Mouse (Mus musculus) midbrain, embryonic 10.5 days (tissue): Measurements from ENCODE around the gene Gpld1. TPM values are rescaled to one million over a fixed set of nuclear protein-coding genes. Genes with fewer than 3 reads are reported as not detected.

Experiments used
- DNase-seq: peaks from one replicate; pipeline ENCODE4 v3.0.0-alpha.2; 2017; ENCODE audit warnings: low spot score
- H3K27ac ChIP-seq: fragments of 300-500 bp; sonication (generic); replicated peaks from 2 replicates; pipeline ENCODE4 v1.5.1; 2016; ENCODE audit warnings: mild to moderate bottlenecking
- H3K27me3 ChIP-seq: fragments of 300-500 bp; sonication (generic); 2 replicates; pipeline ENCODE4 v1.6.1; 2016; ENCODE audit warnings: low read depth, mild to moderate bottlenecking; ENCODE audit not compliant: poor library complexity, severe bottlenecking
- H3K36me3 ChIP-seq: fragments of 300-500 bp; sonication (generic); 2 replicates; pipeline ENCODE4 v1.6.1; 2016; ENCODE audit warnings: mild to moderate bottlenecking, moderate library complexity
- H3K4me1 ChIP-seq: fragments of 300-500 bp; sonication (generic); 2 replicates; pipeline ENCODE4 v1.6.1; 2016
- H3K4me3 ChIP-seq: fragments of 300-500 bp; sonication (generic); 2 replicates; pipeline ENCODE4 v1.5.1; 2016; ENCODE audit warnings: mild to moderate bottlenecking, moderate library complexity
- H3K9me3 ChIP-seq: fragments of 300-500 bp; sonication (generic); replicated peaks from 2 replicates; pipeline ENCODE4 v1.6.1; 2016; ENCODE audit warnings: mild to moderate bottlenecking
- WGBS: fragments of 180-500 bp; shearing (Covaris S2); methylation state at CpG from one replicate; pipeline ENCODE4 v1.1.7; 2016; 5-methylcytosine and 5-hydroxymethylcytosine counted together
- polyA plus RNA-seq: library from polyadenylated mRNA; unstranded; fragments of >200 nt; fragmentation: Nextera tagmentation; extraction: Ambion mirVana; gene quantifications from 2 replicates; pipeline ENCODE4 v1.2.1, GENCODE M21; 2016

Gpld1 gene
- polyA plus RNA-seq, 1 experiment from 2014 or later = 0.21 TPM

GRCm38 (mm10) chr13:24930591-24930990 lies 12.4 kb upstream of the Gpld1 start:
- no peaks in the 10 kb centered on the region for H3K9me3 ChIP-seq
- DNase-seq = no peak
- no peaks in the 10 kb centered on the region for H3K4me1 ChIP-seq
- H3K27ac ChIP-seq = no peak overlapping the region
- H3K27me3 ChIP-seq = no peaks in the 10 kb centered on the region
- H3K4me3 ChIP-seq = no peak overlapping the region
- H3K36me3 ChIP-seq = peaks cover 14% of the 10 kb centered on the region

GRCm38 (mm10) chr13:24933199-24933598 lies 9.8 kb upstream of the Gpld1 start:
- Histone ChIP-seq H3K4me3 (no peak overlapping the region), H3K27me3 (peaks cover 5% of the 10 kb centered on the region), H3K27ac (no peak overlapping the region), H3K4me1 (peaks cover 17% of the 10 kb centered on the region), H3K36me3 (peaks cover 15% of the 10 kb centered on the region; the same call in 1 of the 2 replicates), H3K9me3 (no peaks in the 10 kb centered on the region)
- DNase-seq = no peak
- 95% methylated on average over 7 of the region's 7 CpGs for WGBS

GRCm38 (mm10) chr13:24936772-24937107 lies 6.2 kb upstream of the Gpld1 start:
- no peak for DNase-seq
- Histone ChIP-seq H3K27me3 (peaks cover 10% of the 10 kb centered on the region), H3K4me3 (peak overlapping the region; percentile 89), H3K27ac (peak overlapping the region; percentile 92; the same call in 1 of the 2 replicates), H3K36me3 (peaks cover 15% of the 10 kb centered on the region; the same call in 1 of the 2 replicates), H3K9me3 (no peaks in the 10 kb centered on the region), H3K4me1 (peaks cover 22% of the 10 kb centered on the region)
- 64% methylated on average over 5 of the region's 5 CpGs for WGBS

- peak; percentile 86 for DNase-seq
- peak within 1 kb of the TSS; percentile 89 for H3K4me3 ChIP-seq
- H3K9me3 ChIP-seq = no peaks in the 10 kb centered on the region
- H3K36me3 ChIP-seq = peaks cover 15% of the 10 kb centered on the region; the same call in 1 of the 2 replicates
- H3K27me3 ChIP-seq = peaks cover 10% of the 10 kb centered on the region
- peak within 1 kb of the TSS; percentile 92 for H3K27ac ChIP-seq
- H3K4me1 ChIP-seq = peaks cover 22% of the 10 kb centered on the region
- under 1% methylated on average over 75 of the region's 75 CpGs for WGBS
Measured at GRCm38 (mm10) chr13:24937108-24937838, 5.7 kb upstream of the Gpld1 start, which contains the start of gene Aldh5a1. TSS of gene Aldh5a1 (minus strand) at chr13:24937661.

- 19% methylated on average over 12 of the region's 12 CpGs for WGBS
- H3K36me3 ChIP-seq = peaks cover 15% of the 10 kb centered on the region; the same call in 1 of the 2 replicates
- no peaks in the 10 kb centered on the region for H3K9me3 ChIP-seq
- H3K27ac ChIP-seq = peak overlapping the region; percentile 92
- DNase-seq = no peak
- H3K27me3 ChIP-seq = peaks cover 10% of the 10 kb centered on the region
- H3K4me3 ChIP-seq = peak overlapping the region; percentile 89
- H3K4me1 ChIP-seq = peaks cover 27% of the 10 kb centered on the region
Measured at GRCm38 (mm10) chr13:24937839-24938166, 5.1 kb upstream of the Gpld1 start.

- Histone ChIP-seq H3K27ac (no peak overlapping the region), H3K27me3 (peaks cover 10% of the 10 kb centered on the region), H3K4me1 (peaks cover 28% of the 10 kb centered on the region), H3K4me3 (no peak overlapping the region), H3K9me3 (no peaks in the 10 kb centered on the region), H3K36me3 (peaks cover 15% of the 10 kb centered on the region; the same call in 1 of the 2 replicates)
- 32% methylated on average over 9 of the region's 9 CpGs for WGBS
- peak; percentile 70 for DNase-seq
Measured at GRCm38 (mm10) chr13:24938683-24939082, 4.3 kb upstream of the Gpld1 start.

DNA sequence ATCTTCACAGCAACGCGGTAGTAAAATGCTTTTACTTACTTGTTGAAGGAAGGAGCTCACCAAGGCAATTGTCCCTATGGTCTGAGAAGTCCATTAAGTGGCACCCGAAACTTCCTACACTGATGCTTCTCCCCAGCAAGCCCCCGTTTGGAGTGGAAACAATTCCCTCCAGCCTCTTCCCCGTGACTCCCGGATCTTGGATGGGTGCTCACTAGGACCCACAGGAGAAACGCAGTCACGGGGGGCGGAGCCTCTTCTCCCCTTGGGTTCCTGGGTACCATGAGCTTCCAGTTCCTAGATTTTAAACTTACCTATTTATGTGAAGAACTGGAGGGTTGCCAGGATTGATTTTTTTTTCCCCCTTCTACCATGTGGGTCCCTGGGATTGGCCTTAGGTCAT lies 3.5 kb upstream of the Gpld1 start:
- no peak for DNase-seq
- no peaks in the 10 kb centered on the region for H3K9me3 ChIP-seq
- peaks cover 10% of the 10 kb centered on the region for H3K27me3 ChIP-seq
- 89% methylated on average over 9 of the region's 9 CpGs for WGBS
- no peak overlapping the region for H3K4me3 ChIP-seq
- no peak overlapping the region for H3K27ac ChIP-seq
- H3K4me1 ChIP-seq = peaks cover 28% of the 10 kb centered on the region
- H3K36me3 ChIP-seq = peaks cover 12% of the 10 kb centered on the region; the same call in 1 of the 2 replicates

DNA sequence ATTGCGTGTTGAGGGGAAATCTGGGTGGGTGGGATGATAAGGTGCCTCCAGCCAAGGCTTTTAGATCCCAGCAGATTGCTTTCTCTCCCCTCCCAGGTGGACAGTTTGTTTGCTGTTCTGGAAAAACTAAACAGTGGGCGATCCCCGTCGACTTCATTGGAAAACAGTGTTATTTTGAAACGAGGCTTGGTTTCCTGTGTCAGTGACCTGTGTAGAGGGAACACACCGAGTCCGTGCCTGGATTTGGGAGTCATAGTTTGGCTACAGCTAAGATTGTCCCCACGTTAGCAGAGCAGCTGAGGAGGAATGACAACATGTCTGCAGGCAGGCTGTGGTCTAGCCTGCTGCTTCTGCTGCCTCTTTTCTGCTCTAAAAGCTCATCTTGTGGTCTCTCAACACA lies 351 bp downstream of the Gpld1 start:
- no peak overlapping the region for H3K4me3 ChIP-seq
- peaks cover 11% of the 10 kb centered on the region for H3K4me1 ChIP-seq
- no peaks in the 10 kb centered on the region for H3K9me3 ChIP-seq
- WGBS = 84% methylated on average over 8 of the region's 8 CpGs
- H3K27ac ChIP-seq = no peak overlapping the region
- H3K27me3 ChIP-seq = peaks cover 4% of the 10 kb centered on the region
- H3K36me3 ChIP-seq = no peaks in the 10 kb centered on the region
- no peak for DNase-seq

DNA sequence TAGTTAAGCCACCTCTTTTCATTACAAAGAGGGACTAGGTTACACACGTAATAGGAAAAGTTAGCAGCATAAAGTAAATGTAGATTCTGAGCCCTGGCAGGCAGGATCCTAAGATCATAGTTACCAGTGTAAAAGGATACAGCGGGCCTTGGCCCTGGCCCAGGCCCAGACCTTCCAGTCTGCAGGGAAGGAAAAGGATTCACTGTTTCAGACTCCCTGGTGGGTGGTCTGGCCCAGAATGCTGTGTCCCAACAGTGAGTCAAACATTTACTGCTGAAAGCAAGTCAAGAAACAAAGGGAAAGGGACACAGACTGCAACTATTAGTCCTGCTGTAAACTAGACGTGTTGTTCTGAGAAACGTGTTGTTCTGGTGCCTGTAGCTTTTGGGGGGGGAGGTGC lies 2.6 kb downstream of the Gpld1 start:
- Histone ChIP-seq H3K27ac (no peak overlapping the region), H3K4me1 (peaks cover 10% of the 10 kb centered on the region), H3K27me3 (no peaks in the 10 kb centered on the region), H3K4me3 (no peak overlapping the region), H3K9me3 (no peaks in the 10 kb centered on the region), H3K36me3 (no peaks in the 10 kb centered on the region)
- no peak for DNase-seq
- 33% methylated on average over 4 of the region's 4 CpGs for WGBS

DNA sequence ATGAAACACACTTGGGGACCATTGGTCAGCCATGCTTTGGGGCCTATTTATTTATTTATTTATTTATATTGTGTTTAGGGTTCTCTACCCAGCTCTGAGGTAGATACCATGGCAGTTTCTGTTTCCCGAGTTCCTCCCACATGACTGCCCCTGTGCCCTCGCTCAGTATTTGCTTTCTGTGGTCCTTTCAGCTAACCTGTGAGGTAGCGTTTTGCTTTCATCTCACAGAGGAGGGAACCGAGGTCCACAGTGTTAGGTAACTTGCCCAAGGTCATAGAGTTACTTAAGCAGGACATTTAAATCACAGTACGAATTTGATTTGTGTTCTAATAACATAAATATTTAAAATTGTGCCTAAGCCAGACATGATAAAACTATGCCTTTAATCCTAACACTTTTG lies 4.2 kb downstream of the Gpld1 start:
- H3K9me3 ChIP-seq = no peaks in the 10 kb centered on the region
- no peak overlapping the region for H3K27ac ChIP-seq
- no peak overlapping the region for H3K4me3 ChIP-seq
- no peaks in the 10 kb centered on the region for H3K27me3 ChIP-seq
- H3K36me3 ChIP-seq = no peaks in the 10 kb centered on the region
- WGBS = 84% methylated on average over 5 of the region's 5 CpGs
- DNase-seq = no peak
- peaks cover 5% of the 10 kb centered on the region; the same call in 1 of the 2 replicates for H3K4me1 ChIP-seq

GRCm38 (mm10) chr13:24948870-24949269 lies 5.9 kb downstream of the Gpld1 start:
- H3K27me3 ChIP-seq = no peaks in the 10 kb centered on the region
- 89% methylated on average over 6 of the region's 6 CpGs for WGBS

DNA sequence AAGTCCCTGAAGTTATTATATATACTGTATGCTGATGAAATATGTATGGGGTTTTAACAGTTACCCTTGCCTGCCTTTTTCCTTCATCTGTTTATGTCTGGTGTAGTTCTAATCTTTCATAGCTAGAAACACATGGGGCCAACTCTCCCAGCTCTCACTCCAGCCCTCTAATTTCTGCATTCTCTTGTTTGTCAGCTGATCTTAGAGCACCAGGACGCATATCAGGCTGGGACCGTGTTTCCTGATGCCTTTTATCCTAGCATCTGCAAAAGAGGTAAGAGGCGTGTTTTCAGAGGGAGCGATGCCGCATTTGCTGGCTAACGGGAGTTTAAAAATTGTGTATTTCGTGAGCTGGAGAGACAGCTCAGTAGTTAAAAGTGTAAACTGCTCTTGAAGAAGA lies 9.7 kb downstream of the Gpld1 start:
- no peaks in the 10 kb centered on the region for H3K9me3 ChIP-seq
- no peaks in the 10 kb centered on the region for H3K36me3 ChIP-seq
- no peak overlapping the region for H3K4me3 ChIP-seq
- 90% methylated on average over 7 of the region's 7 CpGs for WGBS
- 0 out of 2 replicates have a peak, but pooled peaks cover 4% of the 10 kb centered on the region for H3K27me3 ChIP-seq
- DNase-seq = no peak
- H3K4me1 ChIP-seq = no peaks in the 10 kb centered on the region
- H3K27ac ChIP-seq = no peak overlapping the region

More at GRCm38 (mm10) chr13:24948870-24949269, 5.9 kb downstream of the Gpld1 start:
- Histone ChIP-seq H3K9me3 (no peaks in the 10 kb centered on the region), H3K4me1 (no peaks in the 10 kb centered on the region), H3K4me3 (no peak overlapping the region), H3K27ac (no peak overlapping the region), H3K36me3 (no peaks in the 10 kb centered on the region)
- no peak for DNase-seq

DNA sequence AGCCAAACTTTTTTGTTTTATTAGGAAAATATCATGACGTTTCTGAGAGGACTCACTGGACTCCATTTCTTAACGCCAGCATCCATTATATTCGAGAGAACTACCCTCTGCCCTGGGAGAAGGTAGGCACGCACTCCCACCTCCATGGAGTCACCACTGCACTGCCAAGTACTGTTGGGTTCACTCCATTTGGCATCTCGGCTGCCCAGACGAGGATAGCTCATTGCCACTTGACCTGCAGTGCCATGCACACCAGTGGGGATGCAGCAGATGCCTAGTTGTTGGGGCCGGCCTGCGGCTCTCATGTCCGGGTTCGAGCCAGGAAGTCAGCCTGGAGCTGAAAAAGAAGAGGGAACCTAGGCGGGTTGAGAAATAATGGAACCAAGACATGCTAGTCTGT lies 12.1 kb downstream of the Gpld1 start:
- no peak for DNase-seq
- Histone ChIP-seq H3K36me3 (no peaks in the 10 kb centered on the region), H3K9me3 (no peaks in the 10 kb centered on the region), H3K4me3 (no peak overlapping the region), H3K4me1 (no peaks in the 10 kb centered on the region), H3K27ac (no peak overlapping the region), H3K27me3 (0 out of 2 replicates have a peak, but pooled peaks cover 4% of the 10 kb centered on the region)
- 53% methylated on average over 11 of the region's 11 CpGs for WGBS
